Mouse (Mus musculus) hindbrain, postnatal 0 days (tissue): ENCODE measurements around the gene Stim2. TPM values are rescaled to one million over a fixed set of nuclear protein-coding genes. Genes with fewer than 3 reads are reported as not detected.

ENCODE experiments used
- ATAC-seq: fragments of 200-750 bp; cut with Nextera tagmentation; 2 replicates; pipeline ENCODE4 v1.8.0; 2017; ENCODE audit warnings: mild to moderate bottlenecking, moderate TSS enrichment, moderate library complexity
- DNase-seq: peaks from one replicate; pipeline ENCODE4 v3.0.0-alpha.2; 2015; ENCODE audit warnings: low spot score
- H3K27ac ChIP-seq: fragments of 300-500 bp; sonication (generic); 2 replicates; pipeline ENCODE4 v1.5.1; 2014; ENCODE audit warnings: mild to moderate bottlenecking
- H3K27me3 ChIP-seq: fragments of 300-500 bp; sonication (generic); 2 replicates; pipeline ENCODE4 v1.6.1; 2014; ENCODE audit warnings: low read length, mixed read lengths; ENCODE audit not compliant: insufficient read depth
- H3K36me3 ChIP-seq: fragments of 300-500 bp; sonication (generic); 2 replicates; pipeline ENCODE4 v1.6.1; 2014; ENCODE audit warnings: low read length, mixed read lengths; ENCODE audit not compliant: insufficient read depth
- H3K4me1 ChIP-seq: fragments of 300-500 bp; sonication (generic); 2 replicates; pipeline ENCODE4 v1.6.1; 2014; ENCODE audit warnings: antibody characterized with exemption, low read length, mixed read lengths; ENCODE audit not compliant: insufficient read depth
- H3K4me2 ChIP-seq: fragments of 300-500 bp; sonication (generic); 2 replicates; pipeline ENCODE4 v1.6.1; 2014; ENCODE audit warnings: low read depth, mild to moderate bottlenecking, low read length, moderate library complexity, mixed read lengths
- H3K4me3 ChIP-seq: fragments of 300-500 bp; sonication (generic); 2 replicates; pipeline ENCODE4 v1.5.1; 2014; ENCODE audit warnings: low read length
- H3K9ac ChIP-seq: fragments of 300-500 bp; sonication (generic); replicated peaks from 2 replicates; pipeline ENCODE4 v1.6.1; 2014; ENCODE audit warnings: mild to moderate bottlenecking, low read length, moderate library complexity, mixed read lengths
- H3K9me3 ChIP-seq: fragments of 300-500 bp; sonication (generic); 2 replicates; pipeline ENCODE4 v1.6.1; 2016; ENCODE audit warnings: low read length, mixed read lengths
- CTCF ChIP-seq: IDR thresholded peaks from 2 replicates; pipeline ENCODE4 v1.5.1; 2016; ENCODE audit warnings: antibody characterized with exemption, control low read depth, low read depth
- WGBS: fragments of 180-500 bp; shearing (Covaris S2); extraction: QIAGEN DNeasy Blood & Tissue Kit; methylation state at CpG from one replicate; pipeline ENCODE4 v1.1.7; 2014; 5-methylcytosine and 5-hydroxymethylcytosine counted together
- polyA plus RNA-seq: library from polyadenylated mRNA; unstranded; fragments of >200 nt; fragmentation: Nextera tagmentation; extraction: Ambion mirVana; gene quantifications from 2 replicates; pipeline ENCODE4 v1.2.1, GENCODE M21; 2015
- total RNA-seq: library from RNA; depleted of rRNA; stranded (reverse); fragments of >200 nt; gene quantifications from 2 replicates; pipeline ENCODE4 v1.2.3, GENCODE M21; 2014

Stim2 gene
- total and polyA plus RNA-seq, 2 experiments from 2014 or later, result 30.6 to 33.3 TPM

DNA sequence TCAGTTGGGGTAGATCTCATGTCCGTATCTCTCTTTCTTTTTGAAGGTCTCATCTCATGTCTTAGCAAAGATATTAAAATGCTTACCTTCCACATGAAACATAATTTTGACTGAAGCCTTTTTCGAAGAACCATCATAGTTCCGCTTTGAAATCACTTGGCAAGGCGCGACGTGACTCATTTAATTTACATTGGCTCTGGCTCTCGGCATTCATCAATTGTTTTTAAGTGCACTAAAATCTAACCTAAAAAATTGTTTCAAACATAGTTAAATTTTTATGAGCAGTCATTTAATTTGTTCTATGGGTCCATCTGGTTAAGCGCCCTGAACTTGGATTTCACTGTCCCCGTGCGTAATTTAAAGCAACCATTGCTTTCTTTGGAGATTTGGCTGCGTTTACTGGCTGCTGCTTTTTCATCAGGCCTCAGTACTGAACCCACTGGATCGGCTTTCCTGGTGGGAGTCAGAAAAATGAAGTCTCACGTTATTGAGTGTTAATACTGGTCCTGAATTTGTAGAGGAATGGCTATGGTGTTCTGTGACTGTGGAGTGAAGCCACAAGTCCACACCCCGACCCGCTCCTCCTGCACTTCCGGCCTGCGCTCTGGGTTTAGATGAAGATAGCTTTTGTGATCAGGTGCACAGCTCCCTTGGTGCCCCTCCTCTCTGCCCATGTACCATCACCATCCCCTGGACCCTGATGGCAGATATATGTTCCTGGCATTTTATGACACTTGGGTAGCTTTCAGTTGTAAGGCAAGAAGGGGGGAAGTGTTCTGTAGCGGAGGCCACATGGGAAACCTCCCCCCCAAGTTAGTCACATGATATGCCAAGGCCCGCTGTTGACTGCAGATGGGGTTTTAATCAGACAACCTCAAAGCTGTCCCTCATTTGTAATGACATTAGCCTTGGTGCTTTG lies 41.6 kb upstream of the Stim2 start:
- H3K36me3 ChIP-seq, result no peaks in the 10 kb centered on the region
- no peak overlapping the region for H3K27ac ChIP-seq
- peak; percentile 21; the same call in 1 of the 2 replicates for ATAC-seq
- no peak for TF ChIP-seq CTCF
- no peak overlapping the region for H3K9ac ChIP-seq
- no peaks in the 10 kb centered on the region for H3K27me3 ChIP-seq
- 82% methylated on average over 19 of the region's 19 CpGs for WGBS
- no peak for DNase-seq
- H3K9me3 ChIP-seq, result no peaks in the 10 kb centered on the region
- H3K4me3 ChIP-seq, result no peak overlapping the region
- no peak overlapping the region for H3K4me2 ChIP-seq
- H3K4me1 ChIP-seq, result no peaks in the 10 kb centered on the region

DNA sequence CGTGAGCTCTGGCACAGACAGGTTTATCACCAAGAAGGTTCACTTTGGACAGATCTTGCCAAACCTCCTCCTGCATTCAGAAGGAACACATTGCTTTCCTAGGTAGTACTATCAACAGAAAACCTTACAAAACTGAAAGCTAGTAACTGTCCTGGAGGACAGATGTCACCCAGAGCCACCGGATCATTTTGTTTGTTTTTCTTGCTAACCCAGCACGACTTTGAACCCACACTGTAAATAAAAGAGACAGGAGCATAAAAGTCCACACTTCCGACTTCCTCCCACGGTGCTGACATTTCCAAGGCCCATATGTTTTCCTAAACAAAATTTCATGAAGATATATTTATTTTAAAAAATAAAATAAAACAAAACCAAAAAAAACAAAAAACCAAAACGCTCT lies 41.0 kb upstream of the Stim2 start:
- DNase-seq (no peak), ATAC-seq (no peak)
- no peak overlapping the region for H3K9ac ChIP-seq
- no peaks in the 10 kb centered on the region for H3K9me3 ChIP-seq
- H3K4me1 ChIP-seq, result no peaks in the 10 kb centered on the region
- H3K4me2 ChIP-seq, result no peak overlapping the region
- no peak overlapping the region for H3K27ac ChIP-seq
- WGBS, result 75% methylated on average over 6 of the region's 6 CpGs
- H3K36me3 ChIP-seq, result no peaks in the 10 kb centered on the region
- no peaks in the 10 kb centered on the region for H3K27me3 ChIP-seq
- no peak overlapping the region for H3K4me3 ChIP-seq
- TF ChIP-seq CTCF, result no peak

DNA sequence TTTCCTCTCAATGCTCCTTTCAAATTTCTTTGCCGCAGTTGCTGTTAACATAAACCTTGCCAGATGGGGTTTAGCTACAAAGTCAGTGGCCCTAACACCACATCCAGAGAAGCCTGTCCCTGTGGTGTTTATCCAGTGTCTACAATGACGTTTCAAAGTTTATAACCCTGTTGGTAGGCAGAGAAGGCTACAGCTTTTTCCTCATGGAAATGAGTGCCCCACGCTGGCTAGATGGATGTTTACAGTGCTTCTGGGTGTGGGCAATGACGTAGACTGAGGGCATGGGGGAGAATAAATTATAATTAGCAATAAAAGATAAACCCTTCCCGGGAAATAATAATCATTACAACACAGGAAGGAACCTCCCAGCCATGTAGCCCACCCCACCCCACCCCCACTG lies 37.1 kb upstream of the Stim2 start:
- ATAC-seq (no peak), DNase-seq (no peak)
- Histone ChIP-seq H3K9ac (no peak overlapping the region), H3K9me3 (no peaks in the 10 kb centered on the region), H3K4me1 (no peaks in the 10 kb centered on the region), H3K27ac (no peak overlapping the region), H3K4me2 (no peak overlapping the region), H3K36me3 (no peaks in the 10 kb centered on the region), H3K4me3 (no peak overlapping the region), H3K27me3 (no peaks in the 10 kb centered on the region)
- 69% methylated on average over 5 of the region's 5 CpGs for WGBS
- TF ChIP-seq CTCF, result no peak

DNA sequence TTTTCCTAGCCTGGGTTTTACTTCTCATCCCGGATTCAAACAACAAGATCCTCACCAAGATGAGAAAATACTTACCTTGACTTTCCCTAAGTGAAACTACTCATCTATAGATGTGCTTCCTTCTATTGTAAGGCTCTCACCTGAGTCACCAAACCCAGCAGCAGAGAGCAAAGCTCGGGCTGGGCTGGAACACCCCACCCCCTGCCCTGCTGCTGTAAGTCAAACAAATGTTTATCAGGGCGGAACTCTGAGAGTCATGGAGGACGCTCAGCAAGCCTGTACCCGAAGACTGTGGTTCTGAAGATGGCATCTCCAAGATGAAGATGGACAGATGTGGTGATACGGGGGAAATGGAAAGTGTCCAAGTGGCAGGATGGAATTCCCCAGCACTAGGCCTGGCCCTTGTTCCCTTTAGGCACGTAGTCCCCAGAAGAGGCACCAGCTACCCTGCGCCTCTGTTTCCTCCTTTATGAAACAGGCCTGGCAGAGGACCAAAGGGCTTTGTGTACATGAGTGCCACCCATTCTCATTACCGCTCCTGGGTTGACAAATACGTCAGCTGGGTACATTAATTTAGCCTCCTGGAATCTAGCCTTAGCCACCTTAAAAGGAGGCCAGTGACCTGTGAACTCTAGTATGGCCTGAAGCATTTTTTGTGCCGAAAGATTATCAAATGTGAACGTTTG lies 36.3 kb upstream of the Stim2 start:
- no peaks in the 10 kb centered on the region for H3K4me1 ChIP-seq
- no peak overlapping the region for H3K4me2 ChIP-seq
- no peaks in the 10 kb centered on the region for H3K36me3 ChIP-seq
- DNase-seq (no peak), ATAC-seq (no peak)
- 68% methylated on average over 12 of the region's 12 CpGs for WGBS
- no peaks in the 10 kb centered on the region for H3K9me3 ChIP-seq
- H3K27me3 ChIP-seq, result no peaks in the 10 kb centered on the region
- TF ChIP-seq CTCF, result no peak
- no peak overlapping the region for H3K27ac ChIP-seq
- no peak overlapping the region for H3K9ac ChIP-seq
- no peak overlapping the region for H3K4me3 ChIP-seq

DNA sequence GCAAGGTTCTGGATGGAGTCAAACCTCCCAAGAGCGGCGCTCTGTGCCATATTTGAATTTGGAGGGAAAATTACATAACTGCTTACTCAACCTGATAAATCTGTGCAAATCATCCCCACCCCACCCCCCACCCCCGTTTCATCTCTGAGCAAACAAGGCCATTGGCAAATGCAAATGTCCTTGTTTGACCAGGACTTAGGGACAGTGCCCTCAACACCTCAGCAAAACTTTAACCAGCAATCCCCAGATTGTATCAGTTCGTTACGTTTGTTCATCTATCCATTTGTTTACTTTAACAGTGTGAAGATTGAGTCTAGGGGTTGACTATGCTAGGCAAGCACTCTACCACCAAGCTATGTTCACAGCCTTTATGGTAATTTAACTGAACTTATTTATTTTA lies 32.6 kb upstream of the Stim2 start:
- no peak overlapping the region for H3K4me2 ChIP-seq
- H3K4me1 ChIP-seq, result no peaks in the 10 kb centered on the region
- H3K9ac ChIP-seq, result no peak overlapping the region
- no peak for TF ChIP-seq CTCF
- H3K4me3 ChIP-seq, result no peak overlapping the region
- no peaks in the 10 kb centered on the region for H3K36me3 ChIP-seq
- no peak for DNase-seq
- no peak for ATAC-seq
- 92% methylated on average over 5 of the region's 5 CpGs for WGBS
- H3K9me3 ChIP-seq, result no peaks in the 10 kb centered on the region
- no peaks in the 10 kb centered on the region for H3K27me3 ChIP-seq
- no peak overlapping the region for H3K27ac ChIP-seq

DNA sequence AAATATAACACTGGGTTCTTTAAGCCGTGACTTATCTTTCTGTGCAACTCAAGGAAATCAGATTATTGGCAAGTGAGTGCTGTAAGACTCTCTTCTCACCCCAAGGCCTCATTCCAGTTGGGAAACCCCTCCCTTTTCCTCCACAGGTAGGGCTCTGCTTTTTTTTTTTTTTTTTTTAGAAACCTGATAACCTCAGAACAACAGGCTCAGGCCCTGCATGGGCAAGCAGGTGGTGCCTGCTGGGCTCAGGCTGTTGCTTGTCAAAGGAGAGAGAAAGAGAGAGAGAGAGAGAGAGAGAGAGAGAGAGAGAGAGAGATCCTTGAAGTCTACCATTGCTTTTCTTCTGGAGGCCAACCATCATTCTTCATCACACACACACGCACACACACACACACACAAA lies 30.7 kb upstream of the Stim2 start:
- Histone ChIP-seq H3K27ac (no peak overlapping the region), H3K4me1 (no peaks in the 10 kb centered on the region), H3K9ac (no peak overlapping the region), H3K4me2 (no peak overlapping the region), H3K4me3 (no peak overlapping the region), H3K27me3 (no peaks in the 10 kb centered on the region), H3K36me3 (no peaks in the 10 kb centered on the region), H3K9me3 (no peaks in the 10 kb centered on the region)
- TF ChIP-seq CTCF, result no peak
- 93% methylated on average over 2 of the region's 2 CpGs for WGBS
- DNase-seq, result no peak
- no peak for ATAC-seq

DNA sequence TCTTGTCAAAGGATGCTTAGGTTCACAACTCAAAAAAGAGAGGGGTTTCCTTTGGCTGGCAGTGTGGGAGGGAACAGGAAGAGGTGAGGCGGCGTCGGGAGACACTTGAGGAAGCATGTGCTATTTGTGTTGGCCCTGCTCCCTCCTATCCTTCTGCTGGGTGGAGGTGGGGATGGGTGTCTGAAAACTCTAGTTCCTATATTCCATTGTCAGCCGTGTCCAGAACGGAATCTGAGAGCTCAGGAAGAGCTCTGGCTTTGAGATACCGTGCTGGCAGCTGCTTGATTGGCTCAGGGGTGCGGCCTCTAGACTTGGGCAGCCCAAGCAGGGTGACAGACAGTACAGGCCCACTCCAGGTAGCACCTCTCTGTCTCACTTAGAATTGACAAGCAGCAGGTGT lies 28.1 kb upstream of the Stim2 start:
- H3K4me3 ChIP-seq, result no peak overlapping the region
- ATAC-seq (no peak), DNase-seq (no peak)
- no peaks in the 10 kb centered on the region for H3K4me1 ChIP-seq
- no peak overlapping the region for H3K9ac ChIP-seq
- no peak for TF ChIP-seq CTCF
- H3K27ac ChIP-seq, result no peak overlapping the region
- no peaks in the 10 kb centered on the region for H3K9me3 ChIP-seq
- H3K4me2 ChIP-seq, result no peak overlapping the region
- WGBS, result 77% methylated on average over 7 of the region's 7 CpGs
- no peaks in the 10 kb centered on the region for H3K27me3 ChIP-seq
- no peaks in the 10 kb centered on the region for H3K36me3 ChIP-seq
